Mouse (Mus musculus): ENCODE data around the gene Atg4d. TPM values are rescaled to one million over a fixed set of nuclear protein-coding genes. Genes with fewer than 3 reads are reported as not detected.

Gene Atg4d
- 76.7 TPM for polyA plus RNA-seq (2017; shearing (Covaris generic))

GRCm38 (mm10) chr9:21265000-21265561 is at the start of gene Atg4d:
Gene Atg4d, plus strand, starts transcription at chr9:21265293.

GRCm38 (mm10) chr9:21238733-21239464 is 26.2 kb upstream of the Atg4d start, which contains the start of gene Keap1:
Gene Keap1, minus strand, starts transcription at chr9:21239361.

GRCm38 (mm10) chr9:21248326-21248725 is 16.8 kb upstream of the Atg4d start, which contains the start of gene S1pr5:
Gene S1pr5, minus strand, starts transcription at chr9:21248443.

GRCm38 (mm10) chr9:21287571-21288402 is 22.7 kb downstream of the Atg4d start, which contains the start of gene Kri1:
Gene Kri1, minus strand, starts transcription at chr9:21287969.

GRCm38 (mm10) chr9:21291022-21291787 is 26.1 kb downstream of the Atg4d start, which contains the start of gene Cdkn2d:
Gene Cdkn2d, minus strand, starts transcription at chr9:21291407.

GRCm38 (mm10) chr9:21312134-21312533 is 47.0 kb downstream of the Atg4d start, which contains the start of gene Ap1m2:
Gene Ap1m2, minus strand, starts transcription at chr9:21312337.

GRCm38 (mm10) chr9:21320619-21321512 is 55.8 kb downstream of the Atg4d start, which contains the start of gene Slc44a2:
Gene Slc44a2, plus strand, starts transcription at chr9:21320698.

Other genes starting within 250 kb of the Atg4d start
- gene Icam1, start 249.3 kb upstream of the Atg4d start, polyA plus RNA-seq (2017; shearing (Covaris generic)) = 144 TPM
- 2.7 TPM for gene Icam4, start 235.9 kb upstream of the Atg4d start, polyA plus RNA-seq (2017; shearing (Covaris generic))
- gene Icam5, start 233.2 kb upstream of the Atg4d start, polyA plus RNA-seq (2017; shearing (Covaris generic)) = 1.4 TPM
- not detected for gene Zglp1, start 198.2 kb upstream of the Atg4d start, polyA plus RNA-seq (2017; shearing (Covaris generic))
- 0.29 TPM for gene Gm49373, start 192.2 kb upstream of the Atg4d start, polyA plus RNA-seq (2017; shearing (Covaris generic))
- gene Fdx1l, start 191.7 kb upstream of the Atg4d start, polyA plus RNA-seq (2017; shearing (Covaris generic)) = 39.6 TPM
- 5.8 TPM for gene Gm38431, start 173.3 kb upstream of the Atg4d start, polyA plus RNA-seq (2017; shearing (Covaris generic))
- gene Raver1, start 173.3 kb upstream of the Atg4d start, polyA plus RNA-seq (2017; shearing (Covaris generic)) = 72.7 TPM
- gene Tyk2, start 134.1 kb upstream of the Atg4d start, polyA plus RNA-seq (2017; shearing (Covaris generic)) = 120 TPM
- 345 TPM for gene Cdc37, start 115.3 kb upstream of the Atg4d start, polyA plus RNA-seq (2017; shearing (Covaris generic))
- 0.62 TPM for gene Pde4a, start 99.6 kb upstream of the Atg4d start, polyA plus RNA-seq (2017; shearing (Covaris generic))
- gene Keap1, start 25.9 kb upstream of the Atg4d start, polyA plus RNA-seq (2017; shearing (Covaris generic)) = 48.0 TPM
- gene S1pr5, start 16.9 kb upstream of the Atg4d start, polyA plus RNA-seq (2017; shearing (Covaris generic)) = not detected
- 31.1 TPM for gene Kri1, start 22.7 kb downstream of the Atg4d start, polyA plus RNA-seq (2017; shearing (Covaris generic))
- gene Cdkn2d, start 26.1 kb downstream of the Atg4d start, polyA plus RNA-seq (2017; shearing (Covaris generic)) = 105 TPM
- gene Ap1m2, start 47.0 kb downstream of the Atg4d start, polyA plus RNA-seq (2017; shearing (Covaris generic)) = 2.6 TPM
- 583 TPM for gene Slc44a2, start 55.4 kb downstream of the Atg4d start, polyA plus RNA-seq (2017; shearing (Covaris generic))
- 70.1 TPM for gene Ilf3, start 102.6 kb downstream of the Atg4d start, polyA plus RNA-seq (2017; shearing (Covaris generic))
- gene Qtrt1, start 146.5 kb downstream of the Atg4d start, polyA plus RNA-seq (2017; shearing (Covaris generic)) = 39.5 TPM
- 282 TPM for gene Dnm2, start 159.6 kb downstream of the Atg4d start, polyA plus RNA-seq (2017; shearing (Covaris generic))
- 11.5 TPM for gene Tmed1, start 245.0 kb downstream of the Atg4d start, polyA plus RNA-seq (2017; shearing (Covaris generic))

All from inflammation-experienced regulatory T-cells, adult 16 weeks (primary cell).